Mouse (Mus musculus): ENCODE results near the gene Selenom. TPM values are rescaled to one million over a fixed set of nuclear protein-coding genes. Genes with fewer than 3 reads are reported as not detected.

Gene Selenom
- polyA plus RNA-seq (2015; fragmentation: Nextera tagmentation; extraction: Ambion mirVana) = 197 and 208 TPM in 2 replicates

GRCm38 (mm10) chr11:3514529-3515054 lies at the start of gene Selenom:
Gene Selenom (plus strand): TSS chr11:3514684.
- Histone ChIP-seq H3K36me3 (peaks cover 3% of the 10 kb centered on the region; the same call in 1 of the 2 replicates), H3K4me1 (peaks cover 34% of the 10 kb centered on the region), H3K27me3 (peaks cover 10% of the 10 kb centered on the region), H3K9me3 (replicated peaks) (no peaks in the 10 kb centered on the region), H3K27ac (replicated peaks) (peak within 1 kb of the TSS; percentile 86), H3K9ac (peak within 1 kb of the TSS; percentile 45; the same call in 1 of the 2 replicates), H3K4me2 (replicated peaks) (peak within 1 kb of the TSS; percentile 72), H3K4me3 (replicated peaks) (peak within 1 kb of the TSS; percentile 62)
- ATAC-seq (ENCODE audit: insufficient number of reproducible peaks, low FRiP score, low TSS enrichment, low read depth) = peak; percentile 81
- WGBS = under 1% methylated on average over 26 of the region's 26 CpGs

DNA sequence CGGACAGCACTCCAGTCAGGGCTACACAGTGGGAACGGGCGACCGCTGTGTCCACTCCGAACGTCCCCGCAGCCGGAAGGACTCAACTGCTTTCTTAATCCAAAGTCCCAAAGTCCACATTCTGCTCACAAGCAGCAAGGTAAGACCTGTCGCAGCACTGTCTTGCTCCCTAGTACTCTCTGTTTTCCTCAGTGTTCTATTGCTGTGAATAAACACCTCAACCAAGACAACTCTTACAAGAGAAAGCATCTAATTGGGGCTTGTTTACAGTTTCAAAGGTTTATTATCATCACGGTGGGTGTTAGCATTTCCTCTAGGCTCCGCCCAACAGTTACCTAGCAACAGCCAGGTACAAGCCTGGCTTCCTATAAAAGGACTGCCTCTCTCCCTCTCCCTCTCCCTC lies 43.0 kb upstream of the Selenom start:
- WGBS = 26% methylated on average over 11 of the region's 11 CpGs
- no peaks in the 10 kb centered on the region for H3K27me3 ChIP-seq
- ATAC-seq (ENCODE audit: insufficient number of reproducible peaks, low FRiP score, low TSS enrichment, low read depth) = no peak
- H3K4me1 ChIP-seq = no peaks in the 10 kb centered on the region
- no peak overlapping the region for H3K9ac ChIP-seq
- no peak overlapping the region for H3K4me2 ChIP-seq (replicated peaks)
- no peak overlapping the region for H3K4me3 ChIP-seq (replicated peaks)
- H3K27ac ChIP-seq (replicated peaks) = no peak overlapping the region
- no peaks in the 10 kb centered on the region for H3K36me3 ChIP-seq
- H3K9me3 ChIP-seq (replicated peaks) = no peaks in the 10 kb centered on the region

DNA sequence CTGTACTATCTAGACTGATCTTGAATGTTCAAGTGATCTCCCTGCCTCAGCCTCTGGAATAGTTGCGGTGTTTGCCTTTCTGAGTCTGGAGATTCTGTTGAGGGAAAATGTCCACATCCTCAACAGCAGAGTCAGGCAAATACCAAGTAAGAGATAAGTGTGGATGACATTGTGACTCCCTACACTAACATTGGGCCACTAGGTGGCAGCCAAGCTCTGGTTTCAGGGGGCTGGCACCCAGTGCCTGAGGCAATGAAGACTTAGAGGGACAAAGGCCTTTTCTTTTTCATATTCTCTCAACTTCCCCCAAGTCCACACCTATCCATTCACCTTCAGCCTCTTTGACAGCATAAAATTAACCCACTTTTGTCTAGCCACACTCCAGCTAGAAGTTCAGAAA lies 42.0 kb upstream of the Selenom start:
- Histone ChIP-seq H3K4me3 (replicated peaks) (no peak overlapping the region), H3K27me3 (no peaks in the 10 kb centered on the region), H3K4me1 (no peaks in the 10 kb centered on the region), H3K36me3 (no peaks in the 10 kb centered on the region), H3K27ac (replicated peaks) (no peak overlapping the region), H3K9me3 (replicated peaks) (no peaks in the 10 kb centered on the region), H3K4me2 (replicated peaks) (no peak overlapping the region), H3K9ac (no peak overlapping the region)
- peak; percentile 65; the same call in 1 of the 2 replicates for ATAC-seq (ENCODE audit: insufficient number of reproducible peaks, low FRiP score, low TSS enrichment, low read depth)
- 36% methylated on average over 1 of the region's 1 CpGs for WGBS

DNA sequence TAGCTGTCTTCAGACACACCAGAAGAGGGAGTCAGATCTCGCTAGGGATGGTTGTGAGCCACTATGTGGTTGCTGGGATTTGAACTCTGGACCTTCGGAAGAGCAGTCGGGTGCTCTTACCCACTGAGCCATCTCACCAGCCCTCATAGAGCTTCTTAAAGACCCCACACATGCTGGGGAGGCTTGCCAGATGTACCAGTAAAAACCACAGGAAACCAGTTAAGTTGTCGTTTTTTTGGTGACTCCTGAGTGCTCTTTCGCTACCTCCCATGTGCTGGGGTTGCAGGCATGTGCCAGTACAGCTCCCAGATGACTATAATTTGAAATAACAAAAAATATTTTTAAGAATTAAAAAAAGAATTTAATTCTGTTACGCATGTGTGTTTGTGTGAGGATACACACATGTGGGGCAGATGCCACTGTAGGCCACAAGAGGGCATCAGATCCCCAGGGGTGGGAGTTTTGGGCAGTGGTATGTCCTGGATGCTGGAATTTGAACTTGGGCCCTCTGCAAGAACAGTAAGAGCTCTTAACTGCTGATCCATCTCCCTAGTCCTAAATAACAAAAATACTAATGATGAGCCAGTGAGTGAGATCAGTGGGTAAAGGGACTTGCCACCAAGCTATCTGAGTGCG lies 39.9 kb upstream of the Selenom start:
- Histone ChIP-seq H3K4me2 (replicated peaks) (no peak overlapping the region), H3K4me1 (no peaks in the 10 kb centered on the region), H3K27ac (replicated peaks) (no peak overlapping the region), H3K9me3 (replicated peaks) (no peaks in the 10 kb centered on the region), H3K27me3 (no peaks in the 10 kb centered on the region), H3K4me3 (replicated peaks) (no peak overlapping the region), H3K36me3 (no peaks in the 10 kb centered on the region), H3K9ac (no peak overlapping the region)
- no peak for ATAC-seq (ENCODE audit: insufficient number of reproducible peaks, low FRiP score, low TSS enrichment, low read depth)
- 84% methylated on average over 7 of the region's 7 CpGs for WGBS

DNA sequence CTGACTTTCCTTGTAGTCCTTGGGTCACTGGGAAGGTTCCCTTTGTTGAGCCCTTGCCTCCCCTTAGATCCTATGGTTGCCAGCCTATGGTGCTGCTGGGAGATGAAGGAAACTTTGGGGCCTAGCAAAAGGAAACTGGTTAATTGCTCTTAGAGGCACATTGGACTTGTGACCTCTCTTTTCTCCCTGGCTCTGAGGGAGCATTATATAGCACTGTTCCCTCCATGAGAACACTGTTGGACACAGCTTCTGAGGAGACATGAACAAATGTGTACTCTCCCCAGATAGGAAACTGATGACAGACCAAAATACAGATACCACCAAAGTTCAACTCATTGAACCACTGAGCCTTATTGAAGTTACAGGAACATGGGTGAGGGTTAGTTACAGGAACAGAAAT lies 39.0 kb upstream of the Selenom start:
- Histone ChIP-seq H3K9me3 (replicated peaks) (no peaks in the 10 kb centered on the region), H3K27ac (replicated peaks) (no peak overlapping the region), H3K27me3 (no peaks in the 10 kb centered on the region), H3K9ac (no peak overlapping the region), H3K36me3 (no peaks in the 10 kb centered on the region), H3K4me3 (replicated peaks) (no peak overlapping the region), H3K4me1 (no peaks in the 10 kb centered on the region), H3K4me2 (replicated peaks) (no peak overlapping the region)
- ATAC-seq (ENCODE audit: insufficient number of reproducible peaks, low FRiP score, low TSS enrichment, low read depth) = no peak

DNA sequence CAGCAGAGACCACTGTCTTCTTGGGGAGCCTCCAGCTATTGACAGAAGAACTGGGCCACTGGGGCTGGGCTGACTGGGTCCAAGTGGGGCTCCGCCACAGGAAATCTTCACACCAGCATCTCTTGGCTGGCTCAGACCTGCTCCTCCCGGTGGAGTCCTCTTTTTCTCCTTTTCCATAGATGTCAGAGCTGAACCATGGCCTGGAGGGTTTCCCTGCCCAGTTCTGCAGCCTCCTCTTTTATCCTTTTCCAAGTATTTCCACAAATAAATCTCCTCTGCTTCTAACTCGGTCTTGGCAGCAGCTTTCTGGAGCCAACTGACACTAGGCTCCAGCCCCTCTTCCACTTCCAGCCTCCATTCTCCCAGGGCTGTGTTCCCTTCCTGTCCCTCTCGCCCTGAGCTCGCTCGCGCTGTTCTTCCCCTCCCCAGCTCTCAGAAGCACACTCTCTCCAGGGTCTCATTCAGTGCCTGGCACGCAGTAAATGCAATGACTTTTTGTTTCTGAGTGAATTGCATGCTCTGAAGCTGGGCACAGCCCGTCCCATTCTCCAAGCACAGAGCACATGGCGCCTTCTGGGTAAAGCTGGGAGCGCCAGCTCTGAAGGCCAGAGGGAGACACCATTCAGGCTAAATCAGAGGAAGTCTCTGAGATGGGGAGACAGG lies 30.4 kb upstream of the Selenom start:
- WGBS = 40% methylated on average over 11 of the region's 11 CpGs
- ATAC-seq (ENCODE audit: insufficient number of reproducible peaks, low FRiP score, low TSS enrichment, low read depth) = no peak
- Histone ChIP-seq H3K4me3 (replicated peaks) (no peak overlapping the region), H3K27me3 (no peaks in the 10 kb centered on the region), H3K36me3 (no peaks in the 10 kb centered on the region), H3K4me2 (replicated peaks) (no peak overlapping the region; the same call in 1 of the 2 replicates), H3K9ac (no peak overlapping the region), H3K27ac (replicated peaks) (0 out of 2 replicates have a peak overlapping the region, but pooled peaks have one; percentile 34), H3K4me1 (peaks cover 13% of the 10 kb centered on the region), H3K9me3 (replicated peaks) (no peaks in the 10 kb centered on the region)

DNA sequence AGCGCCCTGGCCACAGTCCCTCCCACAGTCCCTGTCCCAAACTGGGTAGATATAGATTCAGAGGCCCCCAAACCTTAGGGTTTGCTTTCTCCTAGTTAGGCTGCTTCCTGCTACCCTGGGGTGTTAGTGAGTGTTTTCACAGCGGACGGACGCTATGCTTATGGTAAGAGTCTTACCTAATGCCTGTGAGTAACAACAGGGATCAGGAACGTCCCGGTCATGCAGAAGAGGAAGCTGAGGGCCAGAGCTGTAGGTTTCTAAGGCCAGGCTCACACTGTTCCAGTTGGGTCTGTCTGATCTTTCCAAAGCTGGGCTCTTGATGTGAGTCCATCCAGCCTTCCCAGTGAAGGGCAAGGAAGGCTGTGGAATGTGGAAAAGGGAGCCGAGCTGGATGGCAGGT lies 28.1 kb upstream of the Selenom start:
- ATAC-seq (ENCODE audit: insufficient number of reproducible peaks, low FRiP score, low TSS enrichment, low read depth) = no peak
- Histone ChIP-seq H3K9ac (no peak overlapping the region), H3K9me3 (replicated peaks) (no peaks in the 10 kb centered on the region), H3K4me3 (replicated peaks) (no peak overlapping the region), H3K4me2 (replicated peaks) (no peak overlapping the region), H3K36me3 (no peaks in the 10 kb centered on the region), H3K27me3 (no peaks in the 10 kb centered on the region), H3K27ac (replicated peaks) (no peak overlapping the region), H3K4me1 (peaks cover 13% of the 10 kb centered on the region)
- 66% methylated on average over 7 of the region's 7 CpGs for WGBS

- H3K9ac ChIP-seq = no peak within 1 kb of the TSS
Measured at GRCm38 (mm10) chr11:3487952-3488570, 26.4 kb upstream of the Selenom start, which contains the start of gene Pla2g3. Gene Pla2g3 (plus strand): TSS chr11:3488284.

GRCm38 (mm10) chr11:3489036-3489435 lies 25.4 kb upstream of the Selenom start:
- Histone ChIP-seq H3K4me3 (replicated peaks) (no peak overlapping the region), H3K9me3 (replicated peaks) (no peaks in the 10 kb centered on the region), H3K36me3 (no peaks in the 10 kb centered on the region), H3K27ac (replicated peaks) (no peak overlapping the region), H3K4me1 (peaks cover 7% of the 10 kb centered on the region), H3K27me3 (no peaks in the 10 kb centered on the region), H3K4me2 (replicated peaks) (no peak overlapping the region), H3K9ac (no peak overlapping the region)
- WGBS = 78% methylated on average over 5 of the region's 5 CpGs
- ATAC-seq (ENCODE audit: insufficient number of reproducible peaks, low FRiP score, low TSS enrichment, low read depth) = no peak

More at GRCm38 (mm10) chr11:3487952-3488570, 26.4 kb upstream of the Selenom start, which contains the start of gene Pla2g3:
- Histone ChIP-seq H3K9me3 (replicated peaks) (no peaks in the 10 kb centered on the region), H3K27me3 (no peaks in the 10 kb centered on the region), H3K36me3 (no peaks in the 10 kb centered on the region), H3K4me1 (peaks cover 13% of the 10 kb centered on the region), H3K4me2 (replicated peaks) (no peak within 1 kb of the TSS), H3K4me3 (replicated peaks) (no peak within 1 kb of the TSS), H3K27ac (replicated peaks) (no peak within 1 kb of the TSS)
- ATAC-seq (ENCODE audit: insufficient number of reproducible peaks, low FRiP score, low TSS enrichment, low read depth) = 0 out of 2 replicates have a peak, but pooled peaks have one; percentile 39
- WGBS = 24% methylated on average over 11 of the region's 11 CpGs

DNA sequence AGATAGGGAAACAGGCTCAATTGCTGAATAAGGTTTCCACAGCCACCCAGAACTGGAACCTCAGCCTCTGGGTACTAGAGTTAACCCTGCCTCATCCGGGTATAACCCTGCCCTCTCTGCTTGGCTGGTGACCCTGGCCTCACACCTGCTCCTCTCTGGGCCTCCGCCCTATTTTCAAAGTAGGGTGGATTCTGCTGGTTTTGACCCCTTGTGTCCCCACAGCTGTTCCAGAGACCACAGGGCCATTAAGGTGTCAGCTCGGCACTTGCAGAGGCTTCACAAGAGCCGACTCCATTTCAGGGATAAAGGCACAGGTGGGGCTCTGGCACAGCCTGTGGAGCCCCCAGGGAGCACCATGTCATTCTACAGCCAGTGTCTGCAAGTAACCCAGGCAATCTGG lies 21.7 kb upstream of the Selenom start:
- Histone ChIP-seq H3K27ac (replicated peaks) (no peak overlapping the region), H3K9me3 (replicated peaks) (no peaks in the 10 kb centered on the region), H3K4me1 (no peaks in the 10 kb centered on the region), H3K4me3 (replicated peaks) (no peak overlapping the region), H3K4me2 (replicated peaks) (no peak overlapping the region), H3K36me3 (no peaks in the 10 kb centered on the region), H3K9ac (no peak overlapping the region), H3K27me3 (no peaks in the 10 kb centered on the region)
- no peak for ATAC-seq (ENCODE audit: insufficient number of reproducible peaks, low FRiP score, low TSS enrichment, low read depth)
- WGBS = 62% methylated on average over 4 of the region's 4 CpGs

- Histone ChIP-seq H3K27me3 (no peaks in the 10 kb centered on the region), H3K4me3 (replicated peaks) (no peak overlapping the region), H3K36me3 (no peaks in the 10 kb centered on the region), H3K4me1 (no peaks in the 10 kb centered on the region), H3K27ac (replicated peaks) (no peak overlapping the region), H3K9me3 (replicated peaks) (no peaks in the 10 kb centered on the region), H3K4me2 (replicated peaks) (no peak overlapping the region), H3K9ac (no peak overlapping the region)
- WGBS = 79% methylated on average over 17 of the region's 17 CpGs
- no peak for ATAC-seq (ENCODE audit: insufficient number of reproducible peaks, low FRiP score, low TSS enrichment, low read depth)
Measured at GRCm38 (mm10) chr11:3494857-3495256, 19.6 kb upstream of the Selenom start.

Measured in embryonic facial prominence, embryonic 15.5 days (tissue).